Mouse (Mus musculus): ENCODE measurements around the gene Atf5.

The Atf5 gene

GRCm38 (mm10) chr7:44768129-44768528, 48.3 kb downstream of the Atf5 start:
- no peak for DNase-seq (ENCODE audit: low spot score)

Data from adipocyte (in vitro differentiated cells).